Mouse (Mus musculus) urinary bladder, postnatal 0 days (tissue): ENCODE results near the gene Plekhh1. TPM values are rescaled to one million over a fixed set of nuclear protein-coding genes. Genes with fewer than 3 reads are reported as not detected.

ENCODE experiments used
- polyA plus RNA-seq: library from polyadenylated mRNA; unstranded; fragments of >200 nt; fragmentation: Nextera tagmentation; extraction: Ambion mirVana; gene quantifications from 2 replicates; pipeline ENCODE4 v1.2.1, GENCODE M21; 2015

The Plekhh1 gene
- 7.8 and 8.6 TPM in 2 replicates for polyA plus RNA-seq

GRCm38 (mm10) chr12:79028911-79029861, at the start of gene Plekhh1:
Gene Plekhh1, plus strand, starts transcription at chr12:79029163.

GRCm38 (mm10) chr12:79007126-79007753, 21.7 kb upstream of the Plekhh1 start, which contains the start of gene Tmem229b:
Gene Tmem229b, minus strand, starts transcription at chr12:79007627.

DNA sequence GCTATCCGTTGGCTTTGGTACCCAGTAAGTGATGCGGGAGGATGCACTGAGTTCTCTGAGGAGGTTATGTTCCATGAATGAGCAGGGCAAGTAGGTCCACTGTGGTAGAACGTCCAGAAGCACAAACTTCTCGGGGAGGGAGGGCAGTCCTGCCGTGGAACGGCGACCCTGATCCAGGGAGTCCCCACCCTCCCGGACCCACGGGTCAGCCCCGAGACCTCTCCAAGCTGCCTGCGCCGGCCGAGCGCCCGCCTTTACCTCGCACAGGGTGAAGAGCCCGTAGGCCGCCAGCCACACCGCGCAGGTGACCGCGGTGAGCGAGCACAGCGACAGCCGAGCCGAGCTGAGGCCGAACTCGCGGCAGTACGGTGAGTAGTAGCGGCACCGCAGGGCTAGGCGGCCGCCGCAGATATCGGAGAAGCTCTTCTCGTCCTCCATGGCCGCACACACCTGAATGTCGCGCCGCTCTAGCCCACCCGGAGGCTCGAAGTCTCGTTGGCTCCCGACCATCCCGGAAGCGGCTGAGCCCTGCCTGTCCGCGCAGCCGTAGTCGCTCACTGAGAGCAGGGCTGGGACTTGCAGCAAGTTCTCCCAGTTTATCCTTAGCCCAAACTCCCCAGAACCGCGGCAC, 60.3 kb downstream of the Plekhh1 start, which contains the start of gene Pigh:
TSS of gene Pigh (minus strand) at position 470 of the 631 bp plus-strand sequence.

DNA sequence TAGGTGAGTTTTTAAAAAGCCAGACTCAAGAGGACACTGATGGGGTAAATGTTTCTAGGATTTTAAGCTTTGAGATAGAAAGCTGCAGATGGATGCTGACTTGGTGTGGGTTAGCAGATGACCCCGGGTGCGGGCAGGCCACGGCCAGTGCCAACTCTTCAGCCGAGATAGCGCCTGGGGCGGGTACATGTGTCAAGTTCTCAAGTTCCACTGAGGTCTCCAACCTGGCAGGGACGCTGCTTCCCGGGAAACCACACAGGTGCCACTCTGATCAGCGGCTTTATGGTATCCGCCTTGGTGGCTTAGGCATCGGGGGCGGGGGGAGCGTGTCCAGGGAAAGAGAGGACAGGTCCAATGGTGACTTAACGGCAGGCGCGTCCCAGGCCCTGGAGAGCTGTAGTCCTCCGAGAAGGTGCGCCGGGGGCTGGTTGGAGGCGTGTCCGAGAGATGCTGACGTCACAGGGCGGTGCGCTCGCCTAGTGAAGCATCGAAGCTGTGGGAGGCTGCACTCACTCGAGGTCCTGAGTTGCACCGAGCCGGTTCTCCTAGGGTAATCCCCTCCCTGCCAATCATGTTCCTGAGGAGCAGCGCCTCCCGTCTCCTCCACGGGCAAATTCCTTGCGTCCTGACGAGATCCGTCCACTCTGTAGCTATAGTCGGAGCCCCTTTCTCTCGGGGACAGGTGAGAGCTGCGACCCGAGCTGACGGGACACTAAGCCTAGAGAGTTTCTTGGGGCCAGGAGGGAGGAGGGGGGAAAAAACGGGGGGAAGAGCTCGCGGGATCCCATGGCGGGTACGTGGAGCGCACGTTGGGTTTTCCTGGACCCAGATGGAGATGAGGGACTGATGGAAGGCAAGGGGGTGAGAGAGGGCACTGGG, 101.6 kb downstream of the Plekhh1 start, which contains the start of gene Arg2:
TSS of gene Arg2 (plus strand) at position 479 of the 879 bp plus-strand sequence.

Other genes with a start within 250 kb of the Plekhh1 start
- gene Atp6v1d, start 167.5 kb upstream of the Plekhh1 start, polyA plus RNA-seq, result 63.9 and 69.8 TPM in 2 replicates
- 141 and 149 TPM in 2 replicates for gene Eif2s1, start 167.3 kb upstream of the Plekhh1 start, polyA plus RNA-seq
- gene Plek2, start 122.2 kb upstream of the Plekhh1 start, polyA plus RNA-seq, result 8.4 and 9.1 TPM in 2 replicates
- gene Tmem229b, start 21.5 kb upstream of the Plekhh1 start, polyA plus RNA-seq, result 2.4 and 2.8 TPM in 2 replicates
- 39.5 and 44.8 TPM in 2 replicates for gene Pigh, start 60.5 kb downstream of the Plekhh1 start, polyA plus RNA-seq
- 18.0 and 18.6 TPM in 2 replicates for gene Arg2, start 101.6 kb downstream of the Plekhh1 start, polyA plus RNA-seq
- 94.2 and 102 TPM in 2 replicates for gene Vti1b, start 143.5 kb downstream of the Plekhh1 start, polyA plus RNA-seq
- gene Rdh11, start 163.1 kb downstream of the Plekhh1 start, polyA plus RNA-seq, result 15.4 and 22.0 TPM in 2 replicates
- 3.1 and 3.7 TPM in 2 replicates for gene Rdh12, start 179.8 kb downstream of the Plekhh1 start, polyA plus RNA-seq